Mouse (Mus musculus): ENCODE measurements at regions not wholly inside any gene's neighbourhood (a gene's known extent, or its start where the extent isn't known, plus 50 kb on each side); places are given as distances from the start of the nearest gene placed in this dataset.

DNA sequence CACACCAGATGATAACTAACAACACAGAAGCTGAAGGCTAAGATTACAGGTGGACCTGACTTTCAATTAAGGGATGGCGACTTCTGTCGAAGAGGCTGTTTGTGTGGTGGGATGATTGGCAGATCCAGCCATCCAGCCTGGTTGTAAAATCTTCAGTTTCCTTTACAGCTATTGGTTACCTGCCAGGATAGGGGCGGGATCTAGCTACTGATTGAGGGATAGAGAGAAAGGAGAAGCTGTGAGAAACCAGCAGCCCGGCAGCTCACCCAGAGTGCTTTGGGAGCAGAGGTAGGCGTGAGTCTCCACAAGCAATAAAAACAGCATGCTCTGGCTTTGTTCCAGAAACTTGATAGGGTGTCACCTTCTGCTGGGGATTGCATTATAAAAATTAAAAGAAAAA, 119.1 kb upstream of the Mocs1 start:
- no peak for TF ChIP-seq EP300 (IDR thresholded peaks at IDR 0.05; ENCODE audit: low read depth)
- no peak for TF ChIP-seq CTCF (IDR thresholded peaks at IDR 0.05; ENCODE audit: low read depth)

All from heart, postnatal 0 days (tissue).